Mouse (Mus musculus) adrenal gland, adult 2 months (tissue): ENCODE measurements around the gene Lats1. TPM values are rescaled to one million over a fixed set of nuclear protein-coding genes. Genes with fewer than 3 reads are reported as not detected.
A peak's percentile ranks its signal among the peaks of the same experiment; 100 is the strongest.
"Not testable (repeated sequence)": the region's sequence is repeated elsewhere in the genome, so short reads cannot be mapped to it uniquely, and the experiment has no call there.

Source experiments
- DNase-seq: peaks from one replicate; pipeline ENCODE4 v3.0.0; 2021
- polyA plus RNA-seq: library from polyadenylated mRNA; depleted of rRNA; stranded (reverse); fragments of >200 nt; gene quantifications from 2 replicates; pipeline ENCODE4 v1.2.3, GENCODE M21; 2012; rRNA removed
- total RNA-seq, 2 experiments: library from RNA; stranded (reverse); gene quantifications; 2 replicates each; pipeline ENCODE4 v1.2.3; 2021

Lats1 gene
- total and polyA plus RNA-seq, 3 experiments, result 9.4 to 63.3 (median 43.0) TPM

- no peak for DNase-seq
Measured at GRCm38 (mm10) chr10:7726501-7726812, 45.4 kb downstream of the Lats1 start.

GRCm38 (mm10) chr10:7727011-7727410 lies 46.0 kb downstream of the Lats1 start:
- no peak for DNase-seq

- DNase-seq, result no peak
Measured at GRCm38 (mm10) chr10:7731582-7731981, 50.6 kb downstream of the Lats1 start.

GRCm38 (mm10) chr10:7737122-7737521 lies 56.1 kb downstream of the Lats1 start:
- peak; percentile 8 for DNase-seq

GRCm38 (mm10) chr10:7737914-7738313 lies 56.9 kb downstream of the Lats1 start:
- DNase-seq, result no peak

- DNase-seq, result not testable (repeated sequence)
Measured at GRCm38 (mm10) chr10:7745528-7745927, 64.5 kb downstream of the Lats1 start.

GRCm38 (mm10) chr10:7748752-7749151 lies 67.7 kb downstream of the Lats1 start:
- no peak for DNase-seq

- DNase-seq, result no peak
Measured at GRCm38 (mm10) chr10:7757544-7757943, 76.5 kb downstream of the Lats1 start.

Other genes starting within 250 kb of the Lats1 start
- 1 to 10 TPM; 5.5 to 5.6 TPM for gene Ulbp1, start 207.6 kb upstream of the Lats1 start, total RNA-seq
- 0.45 and 0.80 TPM in 2 replicates for gene Ulbp1, start 207.6 kb upstream of the Lats1 start, polyA plus RNA-seq
- gene Lrp11, start 91.4 kb upstream of the Lats1 start, total RNA-seq, result 10 to 100 TPM; 19.4 to 23.7 TPM
- 64.0 and 73.2 TPM in 2 replicates for gene Lrp11, start 91.4 kb upstream of the Lats1 start, polyA plus RNA-seq
- 10 to 100 TPM; 10.5 to 10.8 TPM for gene Nup43, start 13.7 kb upstream of the Lats1 start, total RNA-seq
- 1.2 and 2.7 TPM in 2 replicates for gene Nup43, start 13.7 kb upstream of the Lats1 start, polyA plus RNA-seq
- gene Pcmt1, start 78 bp upstream of the Lats1 start, total RNA-seq, result 10 to 100 TPM; 67.1 to 80.0 TPM
- 29.2 and 33.3 TPM in 2 replicates for gene Pcmt1, start 78 bp upstream of the Lats1 start, polyA plus RNA-seq
- gene Katna1, start 44.8 kb downstream of the Lats1 start, total RNA-seq, result 10 to 100 TPM; 28.5 to 31.3 TPM
- gene Katna1, start 44.8 kb downstream of the Lats1 start, polyA plus RNA-seq, result 0.74 and 1.2 TPM in 2 replicates
- gene Ginm1, start 111.6 kb downstream of the Lats1 start, total RNA-seq, result 100 to 1,000 TPM; 224 to 279 TPM
- 28.2 and 33.4 TPM in 2 replicates for gene Ginm1, start 111.6 kb downstream of the Lats1 start, polyA plus RNA-seq
- gene Ppil4, start 111.7 kb downstream of the Lats1 start, total RNA-seq, result 10 to 100 TPM; 21.6 to 26.7 TPM
- gene Ppil4, start 111.7 kb downstream of the Lats1 start, polyA plus RNA-seq, result 2.7 and 3.5 TPM in 2 replicates
- gene Zc3h12d, start 151.3 kb downstream of the Lats1 start, total RNA-seq, result under 1 TPM; 0.28 to 0.35 TPM
- gene Zc3h12d, start 151.3 kb downstream of the Lats1 start, polyA plus RNA-seq, result 0.40 TPM in 2 replicates